Mouse (Mus musculus) spleen, postnatal 36 days (tissue): ENCODE results near the gene Gm21992.

Experiments
- DNase-seq, 2 experiments: peaks; one replicate each; pipeline ENCODE4 v3.0.0; 2022; ENCODE audit warnings: low spot score in 2 of 2, mixed read lengths in 1 of 2

Gm21992 gene

GRCm38 (mm10) chr19:4811063-4811908, at the start of gene Gm21992, which contains the start of gene Rbm14:
Gm21992 (minus strand) TSS chr19:4811612.
Rbm14 (minus strand) TSS chr19:4811634.
- DNase-seq, result peak; percentile 98 to 99

- DNase-seq, result peak; percentile 64 to 74
Measured at GRCm38 (mm10) chr19:4859081-4859480, 47.7 kb upstream of the Gm21992 start.

- DNase-seq, result no peak
Measured at GRCm38 (mm10) chr19:4855951-4856350, 44.5 kb upstream of the Gm21992 start.

GRCm38 (mm10) chr19:4855470-4855820, 44.0 kb upstream of the Gm21992 start:
- DNase-seq, result no peak

GRCm38 (mm10) chr19:4854552-4855469, 43.4 kb upstream of the Gm21992 start, which contains the start of gene Ctsf:
Ctsf (plus strand) TSS chr19:4855130.
- peak; percentile 43 to 71 for DNase-seq

- DNase-seq, result no peak
Measured at GRCm38 (mm10) chr19:4850281-4850680, 38.9 kb upstream of the Gm21992 start.

- no peak for DNase-seq
Measured at GRCm38 (mm10) chr19:4849800-4850199, 38.4 kb upstream of the Gm21992 start.

GRCm38 (mm10) chr19:4847490-4847889, 36.1 kb upstream of the Gm21992 start:
- no peak for DNase-seq

GRCm38 (mm10) chr19:4845846-4846245, 34.4 kb upstream of the Gm21992 start:
- no peak for DNase-seq

GRCm38 (mm10) chr19:4842611-4843010, 31.2 kb upstream of the Gm21992 start:
- DNase-seq, result no peak

GRCm38 (mm10) chr19:4840848-4841247, 29.4 kb upstream of the Gm21992 start:
- DNase-seq, result no peak

GRCm38 (mm10) chr19:4839149-4839548, 27.7 kb upstream of the Gm21992 start, which contains the start of the genes Ccs and Ccdc87:
Ccs (minus strand) TSS chr19:4839332.
Ccdc87 (plus strand) TSS chr19:4839366.
- DNase-seq, result peak; percentile 94 to 95

GRCm38 (mm10) chr19:4838526-4839140, 27.2 kb upstream of the Gm21992 start:
- no peak for DNase-seq

GRCm38 (mm10) chr19:4837049-4837448, 25.6 kb upstream of the Gm21992 start:
- DNase-seq, result no peak

- DNase-seq, result no peak
Measured at GRCm38 (mm10) chr19:4836096-4836495, 24.7 kb upstream of the Gm21992 start.

- DNase-seq, result no peak
Measured at GRCm38 (mm10) chr19:4833977-4834376, 22.6 kb upstream of the Gm21992 start.

- DNase-seq, result no peak
Measured at GRCm38 (mm10) chr19:4829156-4829555, 17.7 kb upstream of the Gm21992 start.

GRCm38 (mm10) chr19:4828444-4829114, 17.2 kb upstream of the Gm21992 start:
- no peak for DNase-seq

- DNase-seq, result no peak
Measured at GRCm38 (mm10) chr19:4820678-4821303, 9.4 kb upstream of the Gm21992 start.

GRCm38 (mm10) chr19:4817182-4817835, 5.9 kb upstream of the Gm21992 start:
- DNase-seq, result no peak
